Mouse (Mus musculus): ENCODE measurements around the gene Cdc42ep4. TPM values are rescaled to one million over a fixed set of nuclear protein-coding genes. Genes with fewer than 3 reads are reported as not detected.
A peak's percentile ranks its signal among the peaks of the same experiment; 100 is the strongest.

The Cdc42ep4 gene
- total and polyA plus RNA-seq, 2 experiments from 2014 or later = 12.0 to 33.5 TPM

- Histone ChIP-seq H3K4me1 (ENCODE audit: control insufficient read depth, insufficient read depth) (peaks cover 14% of the 10 kb centered on the region), H3K4me2 (ENCODE audit: low read depth, low read length) (no peak overlapping the region), H3K9me3 (replicated peaks; ENCODE audit: control insufficient read depth, low read length) (no peaks in the 10 kb centered on the region), H3K9ac (replicated peaks; ENCODE audit: low read depth, low read length) (no peak overlapping the region), H3K36me3 (replicated peaks; ENCODE audit: control insufficient read depth, insufficient read depth, low read length) (no peaks in the 10 kb centered on the region), H3K27me3 (ENCODE audit: control insufficient read depth, insufficient read depth, low read length) (no peaks in the 10 kb centered on the region), H3K27ac (ENCODE audit: low read depth) (no peak overlapping the region), H3K4me3 (ENCODE audit: low read depth, low read length) (no peak overlapping the region)
- WGBS = 36% methylated on average over 2 of the region's 2 CpGs
- no peak for DNase-seq (ENCODE audit: low spot score)
- no peak for TF ChIP-seq EP300 (IDR thresholded peaks at IDR 0.05; ENCODE audit: low read depth)
- no peak for TF ChIP-seq CTCF (IDR thresholded peaks at IDR 0.05; ENCODE audit: low read depth)
- no peak for ATAC-seq (ENCODE audit: insufficient read depth, low read depth)
Measured at GRCm38 (mm10) chr11:113782006-113782405, 30.3 kb upstream of the Cdc42ep4 start.

GRCm38 (mm10) chr11:113779680-113780041 lies 28.0 kb upstream of the Cdc42ep4 start:
- DNase-seq (ENCODE audit: low spot score) (no peak), ATAC-seq (ENCODE audit: insufficient read depth, low read depth) (no peak)
- no peaks in the 10 kb centered on the region for H3K36me3 ChIP-seq (replicated peaks; ENCODE audit: control insufficient read depth, insufficient read depth, low read length)
- TF ChIP-seq EP300 (IDR thresholded peaks at IDR 0.05; ENCODE audit: low read depth) (no peak), CTCF (IDR thresholded peaks at IDR 0.05; ENCODE audit: low read depth) (no peak)
- no peak overlapping the region for H3K4me2 ChIP-seq (ENCODE audit: low read depth, low read length)
- peaks cover 4% of the 10 kb centered on the region; the same call in 1 of the 2 replicates for H3K4me1 ChIP-seq (ENCODE audit: control insufficient read depth, insufficient read depth)
- H3K9me3 ChIP-seq (replicated peaks; ENCODE audit: control insufficient read depth, low read length) = no peaks in the 10 kb centered on the region
- H3K27ac ChIP-seq (ENCODE audit: low read depth) = peak overlapping the region; percentile 39; the same call in 1 of the 2 replicates
- WGBS = 43% methylated on average over 6 of the region's 6 CpGs
- H3K4me3 ChIP-seq (ENCODE audit: low read depth, low read length) = no peak overlapping the region
- H3K27me3 ChIP-seq (ENCODE audit: control insufficient read depth, insufficient read depth, low read length) = no peaks in the 10 kb centered on the region
- H3K9ac ChIP-seq (replicated peaks; ENCODE audit: low read depth, low read length) = no peak overlapping the region

DNA sequence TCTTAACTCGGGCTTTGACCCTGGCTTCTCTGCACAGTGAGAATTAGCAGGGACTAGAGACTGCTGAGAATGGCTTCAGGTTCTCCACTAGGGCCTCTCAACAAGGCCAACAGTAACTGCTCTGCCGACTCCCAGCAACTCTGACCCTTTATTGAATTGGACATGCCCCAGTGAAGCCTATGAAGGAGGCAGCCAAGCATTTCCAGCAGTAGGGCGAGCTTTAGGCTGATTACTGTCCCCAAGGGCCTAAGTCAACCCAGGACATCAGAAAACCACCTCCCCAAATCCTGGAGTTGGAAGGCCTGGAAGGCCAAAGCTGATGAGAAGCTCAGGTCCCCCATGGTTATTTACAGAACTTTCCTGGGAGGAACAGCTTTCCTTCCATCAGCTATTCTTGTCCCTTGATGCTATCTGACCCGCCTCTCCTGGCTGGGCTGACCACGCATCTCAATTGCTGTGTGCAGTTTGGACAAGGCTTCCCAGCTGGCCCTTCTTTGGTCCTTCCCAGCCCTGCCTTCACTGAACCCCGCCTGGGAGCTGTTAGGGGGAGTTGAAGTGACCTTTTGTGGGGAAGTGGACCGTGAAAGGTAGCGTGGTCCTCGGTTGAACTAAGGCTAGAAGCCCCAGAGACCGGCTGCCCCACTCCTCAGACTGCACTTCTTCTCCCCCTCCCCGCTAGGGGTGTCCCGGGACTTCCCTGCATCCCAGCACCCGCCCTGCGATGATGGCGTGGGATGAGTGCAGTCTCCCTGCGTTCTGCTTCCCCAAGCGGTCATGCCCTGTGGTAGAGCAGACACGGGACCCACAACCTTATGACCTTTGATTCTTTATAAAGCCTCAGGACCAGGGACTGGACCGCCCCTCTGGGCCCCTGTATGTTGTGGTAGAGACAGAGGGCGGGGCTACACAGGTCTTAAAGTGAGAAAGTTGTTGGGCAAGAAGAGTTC lies 27.3 kb upstream of the Cdc42ep4 start:
- WGBS = 38% methylated on average over 20 of the region's 20 CpGs
- Histone ChIP-seq H3K36me3 (replicated peaks; ENCODE audit: control insufficient read depth, insufficient read depth, low read length) (no peaks in the 10 kb centered on the region), H3K9ac (replicated peaks; ENCODE audit: low read depth, low read length) (no peak overlapping the region), H3K4me3 (ENCODE audit: low read depth, low read length) (no peak overlapping the region), H3K4me1 (ENCODE audit: control insufficient read depth, insufficient read depth) (peaks cover 4% of the 10 kb centered on the region; the same call in 1 of the 2 replicates), H3K27ac (ENCODE audit: low read depth) (peak overlapping the region; percentile 39), H3K9me3 (replicated peaks; ENCODE audit: control insufficient read depth, low read length) (no peaks in the 10 kb centered on the region), H3K4me2 (ENCODE audit: low read depth, low read length) (no peak overlapping the region), H3K27me3 (ENCODE audit: control insufficient read depth, insufficient read depth, low read length) (no peaks in the 10 kb centered on the region)
- no peak for TF ChIP-seq EP300 (IDR thresholded peaks at IDR 0.05; ENCODE audit: low read depth)
- no peak for TF ChIP-seq CTCF (IDR thresholded peaks at IDR 0.05; ENCODE audit: low read depth)
- DNase-seq (ENCODE audit: low spot score) (no peak), ATAC-seq (ENCODE audit: insufficient read depth, low read depth) (peak; percentile 47)

DNA sequence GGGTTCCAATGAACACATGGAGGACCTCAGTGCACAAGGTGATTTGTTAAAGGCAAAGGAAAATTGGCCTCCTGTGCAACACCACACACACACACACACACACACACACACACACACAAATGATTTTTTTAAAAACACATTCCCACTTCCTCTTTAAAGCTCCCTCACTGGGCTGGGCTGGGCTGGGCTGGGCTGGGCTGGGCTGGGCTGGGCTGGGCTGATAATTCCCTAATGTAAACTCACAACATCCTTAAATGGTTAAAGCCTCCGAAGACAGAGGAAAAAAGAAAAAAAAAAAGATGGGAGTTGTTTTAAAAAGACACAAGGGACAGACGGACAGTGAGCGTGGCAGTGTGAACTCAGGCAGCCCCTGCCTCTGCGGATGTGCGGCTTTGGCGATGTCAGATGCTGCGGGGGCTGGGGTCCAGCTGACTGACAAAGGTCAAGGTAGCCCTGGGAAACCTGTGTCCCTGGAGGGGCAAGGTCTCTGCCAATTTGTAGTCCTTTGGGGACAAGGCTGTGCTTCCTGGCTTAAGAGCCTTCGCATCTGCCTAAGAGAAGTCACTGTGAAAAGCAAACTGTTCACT lies 26.3 kb upstream of the Cdc42ep4 start:
- DNase-seq (ENCODE audit: low spot score) (no peak), ATAC-seq (ENCODE audit: insufficient read depth, low read depth) (peak; percentile 39; the same call in 1 of the 2 replicates)
- Histone ChIP-seq H3K27ac (ENCODE audit: low read depth) (peak overlapping the region; percentile 53; the same call in 1 of the 2 replicates), H3K4me1 (ENCODE audit: control insufficient read depth, insufficient read depth) (peaks cover 4% of the 10 kb centered on the region; the same call in 1 of the 2 replicates), H3K4me2 (ENCODE audit: low read depth, low read length) (no peak overlapping the region), H3K9ac (replicated peaks; ENCODE audit: low read depth, low read length) (no peak overlapping the region), H3K9me3 (replicated peaks; ENCODE audit: control insufficient read depth, low read length) (no peaks in the 10 kb centered on the region), H3K36me3 (replicated peaks; ENCODE audit: control insufficient read depth, insufficient read depth, low read length) (no peaks in the 10 kb centered on the region), H3K27me3 (ENCODE audit: control insufficient read depth, insufficient read depth, low read length) (no peaks in the 10 kb centered on the region), H3K4me3 (ENCODE audit: low read depth, low read length) (no peak overlapping the region)
- TF ChIP-seq CTCF (IDR thresholded peaks at IDR 0.05; ENCODE audit: low read depth) (no peak), EP300 (IDR thresholded peaks at IDR 0.05; ENCODE audit: low read depth) (no peak)
- WGBS = 62% methylated on average over 8 of the region's 8 CpGs

GRCm38 (mm10) chr11:113776851-113777511 lies 25.3 kb upstream of the Cdc42ep4 start:
- H3K27me3 ChIP-seq (ENCODE audit: control insufficient read depth, insufficient read depth, low read length) = no peaks in the 10 kb centered on the region
- no peak overlapping the region for H3K4me3 ChIP-seq (ENCODE audit: low read depth, low read length)
- no peak overlapping the region for H3K27ac ChIP-seq (ENCODE audit: low read depth)
- H3K4me2 ChIP-seq (ENCODE audit: low read depth, low read length) = no peak overlapping the region
- H3K9me3 ChIP-seq (replicated peaks; ENCODE audit: control insufficient read depth, low read length) = no peaks in the 10 kb centered on the region
- no peak overlapping the region for H3K9ac ChIP-seq (replicated peaks; ENCODE audit: low read depth, low read length)
- no peak for TF ChIP-seq EP300 (IDR thresholded peaks at IDR 0.05; ENCODE audit: low read depth)
- TF ChIP-seq CTCF (IDR thresholded peaks at IDR 0.05; ENCODE audit: low read depth) = no peak
- H3K4me1 ChIP-seq (ENCODE audit: control insufficient read depth, insufficient read depth) = peaks cover 4% of the 10 kb centered on the region; the same call in 1 of the 2 replicates
- WGBS = 56% methylated on average over 14 of the region's 14 CpGs
- H3K36me3 ChIP-seq (replicated peaks; ENCODE audit: control insufficient read depth, insufficient read depth, low read length) = no peaks in the 10 kb centered on the region
- DNase-seq (ENCODE audit: low spot score) (no peak), ATAC-seq (ENCODE audit: insufficient read depth, low read depth) (no peak)

All from heart, postnatal 0 days (tissue).